Mouse (Mus musculus) limb, embryonic 11.5 days (tissue): ENCODE measurements around the gene B9d1. TPM values are rescaled to one million over a fixed set of nuclear protein-coding genes. Genes with fewer than 3 reads are reported as not detected.
A peak's percentile ranks its signal among the peaks of the same experiment; 100 is the strongest.

Experiments used
- ATAC-seq: fragments of 200-750 bp; cut with Nextera tagmentation; 2 replicates; pipeline ENCODE4 v1.8.0; 2017; ENCODE audit warnings: low read depth; ENCODE audit not compliant: insufficient number of reproducible peaks, low FRiP score, low TSS enrichment
- DNase-seq: peaks from one replicate; pipeline ENCODE4 v3.0.0-alpha.2; 2015; ENCODE audit warnings: low spot score
- H3K27ac ChIP-seq: fragments of 300-500 bp; sonication (generic); replicated peaks from 2 replicates; pipeline ENCODE4 v1.5.1; 2014; ENCODE audit warnings: low read depth, mild to moderate bottlenecking, low read length
- H3K27me3 ChIP-seq: fragments of 300-500 bp; sonication (generic); 2 replicates; pipeline ENCODE4 v1.6.1; 2014; ENCODE audit warnings: mild to moderate bottlenecking, low read length, mixed read lengths; ENCODE audit not compliant: control insufficient read depth, insufficient read depth
- H3K36me3 ChIP-seq: fragments of 300-500 bp; sonication (generic); 2 replicates; pipeline ENCODE4 v1.6.1; 2014; ENCODE audit warnings: mild to moderate bottlenecking, low read length, moderate library complexity, mixed read lengths; ENCODE audit not compliant: control insufficient read depth, insufficient read depth
- H3K4me1 ChIP-seq: fragments of 300-500 bp; sonication (generic); 2 replicates; pipeline ENCODE4 v1.6.1; 2014; ENCODE audit warnings: low read length, mixed read lengths; ENCODE audit not compliant: control insufficient read depth, insufficient read depth
- H3K4me2 ChIP-seq: fragments of 300-500 bp; sonication (generic); 2 replicates; pipeline ENCODE4 v1.6.1; 2014; ENCODE audit warnings: low read depth, mild to moderate bottlenecking, moderate library complexity; ENCODE audit not compliant: severe bottlenecking
- H3K4me3 ChIP-seq: fragments of 300-500 bp; sonication (generic); 2 replicates; pipeline ENCODE4 v1.5.1; 2014; ENCODE audit warnings: low read depth, low read length
- H3K9ac ChIP-seq: fragments of 300-500 bp; sonication (generic); 2 replicates; pipeline ENCODE4 v1.6.1; 2014; ENCODE audit warnings: mild to moderate bottlenecking, low read length
- H3K9me3 ChIP-seq: fragments of 300-500 bp; sonication (generic); 2 replicates; pipeline ENCODE4 v1.6.1; 2016; ENCODE audit warnings: low read length; ENCODE audit not compliant: control insufficient read depth
- WGBS: fragments of 180-500 bp; shearing (Covaris S2); extraction: QIAGEN DNeasy Blood & Tissue Kit; methylation state at CpG from one replicate; pipeline ENCODE4 v1.1.7; 2014; 5-methylcytosine and 5-hydroxymethylcytosine counted together
- polyA plus RNA-seq: library from polyadenylated mRNA; unstranded; fragments of >200 nt; fragmentation: Nextera tagmentation; extraction: Ambion mirVana; gene quantifications from 2 replicates; pipeline ENCODE4 v1.2.1, GENCODE M21; 2014

The B9d1 gene
- 40.9 and 42.7 TPM in 2 replicates for polyA plus RNA-seq

DNA sequence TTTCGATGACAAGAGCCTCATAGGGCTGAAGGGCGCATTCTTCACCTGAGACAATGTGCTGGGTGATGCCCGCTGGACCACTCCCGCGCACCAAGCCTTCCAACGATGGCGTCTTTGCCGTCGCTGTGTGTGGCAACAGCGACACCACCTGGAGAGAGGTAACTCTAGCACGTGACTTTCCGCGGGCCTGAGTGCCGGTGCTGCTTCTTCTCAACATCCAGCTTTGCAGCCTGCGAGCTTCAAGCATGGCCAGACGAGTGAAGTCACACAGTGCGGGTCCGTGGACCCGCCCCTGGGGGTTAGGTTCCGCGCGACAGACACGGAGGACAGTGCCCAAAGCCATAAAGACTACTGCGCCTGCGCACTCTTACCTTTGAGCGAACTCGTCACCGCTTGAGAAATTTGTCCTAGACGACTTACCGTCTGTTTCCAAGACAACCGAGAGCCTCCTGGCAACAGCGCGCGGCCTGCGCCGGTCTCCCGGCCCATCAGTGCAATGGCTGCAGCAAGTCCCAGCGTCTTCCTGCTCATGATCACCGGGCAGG is at the start of gene B9d1:
Gene B9d1, plus strand, starts transcription at position 432 of the 545 bp plus-strand sequence.
- DNase-seq (peak; percentile 97), ATAC-seq (peak; percentile 86)
- no peak within 1 kb of the TSS for H3K27ac ChIP-seq
- WGBS = under 1% methylated on average over 39 of the region's 39 CpGs
- H3K9ac ChIP-seq = peak within 1 kb of the TSS; percentile 62
- H3K27me3 ChIP-seq = no peaks in the 10 kb centered on the region
- H3K4me2 ChIP-seq = peak within 1 kb of the TSS; percentile 50
- peak within 1 kb of the TSS; percentile 59 for H3K4me3 ChIP-seq
- no peaks in the 10 kb centered on the region for H3K9me3 ChIP-seq
- H3K36me3 ChIP-seq = no peaks in the 10 kb centered on the region
- no peaks in the 10 kb centered on the region for H3K4me1 ChIP-seq

DNA sequence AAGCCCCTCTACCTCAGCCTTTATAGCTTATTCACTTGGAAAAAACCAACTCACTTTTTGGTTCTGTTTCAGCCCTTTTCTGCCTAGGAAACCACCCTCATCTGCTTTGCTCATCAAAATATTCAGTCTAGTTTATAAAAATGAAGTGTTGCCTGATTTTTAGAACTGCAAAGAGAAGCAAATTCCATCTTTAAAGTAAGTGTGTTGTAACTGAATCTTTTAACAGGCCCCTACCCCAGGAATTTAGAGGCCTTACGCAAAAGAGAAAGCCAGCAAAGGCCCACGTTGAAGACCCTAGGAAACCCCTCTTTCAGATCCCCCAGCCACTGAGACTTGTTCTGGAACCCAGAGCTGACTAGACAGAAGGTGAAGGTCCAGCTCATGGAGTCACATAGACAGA is 40.9 kb upstream of the B9d1 start:
- 61% methylated on average over 2 of the region's 2 CpGs for WGBS
- DNase-seq (no peak), ATAC-seq (no peak)
- Histone ChIP-seq H3K4me3 (no peak overlapping the region), H3K4me2 (no peak overlapping the region), H3K27me3 (no peaks in the 10 kb centered on the region), H3K4me1 (no peaks in the 10 kb centered on the region), H3K9me3 (no peaks in the 10 kb centered on the region), H3K9ac (no peak overlapping the region), H3K27ac (no peak overlapping the region), H3K36me3 (no peaks in the 10 kb centered on the region)

DNA sequence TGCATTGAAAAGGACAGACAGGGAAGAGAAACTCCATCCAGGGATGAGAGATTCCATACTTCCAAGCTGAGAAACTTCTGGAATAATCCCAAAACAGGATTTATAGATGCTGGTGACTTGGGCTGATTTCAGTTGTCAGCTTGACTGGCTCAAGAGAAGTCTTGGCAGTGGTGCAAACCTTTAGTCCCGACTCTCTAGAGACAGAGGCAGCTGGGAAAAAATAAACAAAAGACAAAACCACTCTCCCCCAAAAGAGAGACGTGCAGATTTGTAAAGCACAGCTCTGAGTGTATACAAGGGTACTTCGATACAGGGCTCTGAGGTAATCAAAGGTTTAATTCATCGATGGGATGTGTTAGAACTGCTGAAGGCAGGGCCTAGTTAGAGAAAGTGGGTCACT is 39.5 kb upstream of the B9d1 start:
- Histone ChIP-seq H3K9me3 (no peaks in the 10 kb centered on the region), H3K27ac (no peak overlapping the region), H3K4me2 (no peak overlapping the region), H3K4me1 (no peaks in the 10 kb centered on the region), H3K36me3 (no peaks in the 10 kb centered on the region), H3K4me3 (no peak overlapping the region), H3K27me3 (no peaks in the 10 kb centered on the region), H3K9ac (no peak overlapping the region)
- WGBS = 80% methylated on average over 4 of the region's 4 CpGs
- ATAC-seq (no peak), DNase-seq (no peak)

DNA sequence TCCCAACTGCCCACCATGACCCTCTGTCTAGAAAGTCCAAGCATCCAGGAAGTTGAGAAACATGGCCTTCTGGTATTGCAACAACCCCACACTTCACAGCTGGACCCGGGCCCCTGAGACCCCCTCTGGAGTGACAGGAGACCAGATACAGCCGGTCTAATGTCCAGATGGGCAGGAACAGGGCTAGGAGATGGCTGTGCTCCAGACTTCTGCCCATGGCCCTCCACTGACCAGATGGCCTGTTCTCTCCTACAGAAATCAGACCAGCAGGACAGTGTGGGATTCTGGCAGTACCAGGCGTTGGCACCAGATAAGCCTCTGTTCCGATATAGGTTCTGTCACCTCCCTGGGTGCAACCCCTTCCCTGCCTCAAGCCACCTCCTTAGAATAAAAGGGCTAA is 36.4 kb upstream of the B9d1 start:
- Histone ChIP-seq H3K27me3 (no peaks in the 10 kb centered on the region), H3K9ac (no peak overlapping the region), H3K9me3 (no peaks in the 10 kb centered on the region), H3K27ac (no peak overlapping the region), H3K4me2 (no peak overlapping the region), H3K4me3 (no peak overlapping the region), H3K36me3 (no peaks in the 10 kb centered on the region), H3K4me1 (no peaks in the 10 kb centered on the region)
- no peak for ATAC-seq
- no peak for DNase-seq
- WGBS = 80% methylated on average over 4 of the region's 4 CpGs

DNA sequence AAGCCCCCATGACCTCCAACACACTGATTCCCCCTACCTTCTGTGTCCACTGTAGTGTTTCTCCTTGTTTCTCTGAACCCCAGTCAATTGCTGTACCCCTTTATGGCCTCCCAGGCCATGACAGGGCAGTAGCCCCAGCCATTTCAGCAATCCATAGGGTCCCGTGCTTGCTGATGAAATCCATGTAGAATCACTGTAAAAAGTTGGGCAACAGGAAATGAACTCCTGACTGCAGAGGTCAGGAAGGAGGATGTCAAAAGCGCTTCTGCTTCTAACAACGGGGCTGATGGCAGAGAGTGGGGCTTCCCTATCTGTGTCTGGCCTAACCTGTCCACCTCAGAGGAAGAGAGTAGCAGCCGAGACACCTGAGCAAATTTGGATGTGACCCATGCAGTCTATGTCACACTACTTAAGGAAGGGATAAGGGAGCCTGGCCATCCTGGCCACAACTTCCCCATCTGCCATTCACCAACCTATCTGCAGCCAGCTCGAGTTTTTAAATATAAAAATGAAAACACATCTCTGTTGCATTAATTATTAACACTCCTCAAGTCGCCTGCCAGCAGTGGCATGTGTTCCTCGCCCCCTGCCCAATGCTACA is 35.5 kb upstream of the B9d1 start:
- no peak overlapping the region for H3K27ac ChIP-seq
- ATAC-seq = no peak
- no peaks in the 10 kb centered on the region for H3K4me1 ChIP-seq
- H3K9ac ChIP-seq = no peak overlapping the region
- WGBS = 72% methylated on average over 7 of the region's 7 CpGs
- no peak for DNase-seq
- no peak overlapping the region for H3K4me3 ChIP-seq
- H3K36me3 ChIP-seq = no peaks in the 10 kb centered on the region
- H3K4me2 ChIP-seq = no peak overlapping the region
- no peaks in the 10 kb centered on the region for H3K9me3 ChIP-seq
- no peaks in the 10 kb centered on the region for H3K27me3 ChIP-seq

DNA sequence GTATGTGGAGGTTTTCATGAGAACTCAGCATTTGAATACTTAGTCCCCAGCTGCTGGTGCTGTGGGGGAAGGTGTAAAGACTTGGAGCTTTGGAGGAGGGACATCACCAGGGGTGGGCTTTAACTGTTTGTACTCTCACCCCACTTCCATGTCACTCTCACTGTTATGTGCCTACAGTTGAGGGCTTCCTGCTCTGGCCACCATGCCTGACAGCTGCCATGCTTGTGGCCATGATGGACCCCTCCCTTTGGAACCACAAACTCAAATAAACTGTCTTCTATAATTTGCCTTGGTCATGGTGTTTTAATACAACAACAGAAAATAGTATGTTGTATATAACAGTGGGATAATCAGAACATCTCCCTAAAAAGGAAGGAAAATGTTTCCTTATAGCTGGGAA is 34.1 kb upstream of the B9d1 start:
- Histone ChIP-seq H3K9ac (no peak overlapping the region), H3K36me3 (no peaks in the 10 kb centered on the region), H3K27me3 (no peaks in the 10 kb centered on the region), H3K4me3 (no peak overlapping the region), H3K9me3 (no peaks in the 10 kb centered on the region), H3K4me2 (no peak overlapping the region), H3K4me1 (no peaks in the 10 kb centered on the region), H3K27ac (no peak overlapping the region)
- no peak for DNase-seq
- ATAC-seq = no peak

DNA sequence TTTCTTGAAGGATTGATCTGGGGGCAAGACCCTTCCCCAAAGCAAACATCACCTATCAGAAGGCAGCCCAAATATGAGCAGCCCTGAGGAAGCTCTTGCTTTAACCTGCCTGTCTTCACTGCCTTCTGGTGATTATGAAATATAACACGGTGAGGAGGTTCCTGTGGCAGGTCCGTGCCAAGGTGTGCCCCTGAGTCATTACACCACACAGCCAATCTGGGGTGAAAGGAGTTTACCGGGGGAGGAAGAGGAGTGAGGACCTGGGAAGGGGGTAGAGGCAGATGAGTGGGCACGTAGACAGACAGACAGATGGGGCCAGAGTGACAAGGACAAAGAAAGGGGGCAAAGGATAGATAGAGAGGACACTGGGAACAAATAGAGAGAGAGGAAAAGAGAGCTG is 31.3 kb upstream of the B9d1 start:
- no peak overlapping the region for H3K4me2 ChIP-seq
- peaks cover 5% of the 10 kb centered on the region; the same call in 1 of the 2 replicates for H3K4me1 ChIP-seq
- ATAC-seq (no peak), DNase-seq (no peak)
- WGBS = 69% methylated on average over 4 of the region's 4 CpGs
- no peaks in the 10 kb centered on the region for H3K36me3 ChIP-seq
- no peaks in the 10 kb centered on the region for H3K9me3 ChIP-seq
- no peak overlapping the region for H3K4me3 ChIP-seq
- H3K27ac ChIP-seq = no peak overlapping the region
- no peak overlapping the region for H3K9ac ChIP-seq
- H3K27me3 ChIP-seq = no peaks in the 10 kb centered on the region

DNA sequence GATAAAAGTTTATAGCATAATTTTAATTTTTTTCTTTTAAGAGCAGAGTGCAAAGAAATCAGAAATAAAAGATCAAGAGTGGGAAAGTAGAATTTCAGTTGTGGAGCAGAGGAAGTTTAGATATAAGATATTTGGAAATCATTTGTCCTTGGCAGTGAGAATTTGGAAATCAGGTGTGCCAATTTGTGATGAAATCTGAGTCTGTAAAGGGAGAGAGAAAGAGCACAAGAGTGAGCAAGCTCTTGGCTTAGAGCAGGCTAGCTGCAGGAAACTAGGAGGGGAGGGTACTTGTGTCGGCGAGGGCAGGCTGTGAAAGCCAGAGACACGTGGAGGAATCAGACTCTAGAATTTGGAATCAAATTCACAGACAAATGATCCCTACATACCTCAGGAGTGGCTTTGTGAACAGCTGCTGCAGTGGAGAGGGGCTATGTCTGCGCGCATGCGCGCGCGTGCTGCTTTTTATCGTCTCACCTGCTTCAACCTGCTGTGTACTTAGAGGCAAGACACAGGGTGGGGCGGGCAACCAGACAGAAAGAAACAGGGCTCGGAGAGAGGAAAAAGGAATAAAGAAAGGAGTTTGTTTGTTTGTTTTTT is 28.1 kb upstream of the B9d1 start:
- Histone ChIP-seq H3K4me2 (no peak overlapping the region), H3K36me3 (no peaks in the 10 kb centered on the region), H3K9me3 (no peaks in the 10 kb centered on the region), H3K4me3 (no peak overlapping the region), H3K27me3 (no peaks in the 10 kb centered on the region), H3K27ac (no peak overlapping the region), H3K9ac (no peak overlapping the region), H3K4me1 (peaks cover 11% of the 10 kb centered on the region)
- 54% methylated on average over 12 of the region's 12 CpGs for WGBS
- DNase-seq = no peak
- ATAC-seq = no peak
